Mouse (Mus musculus) c-Kit-positive CD71-negative TER-119-negative erythroid progenitor cells, embryonic 14.5 days (primary cell): Measurements from ENCODE around the gene Skida1.
"Not testable (repeated sequence)": the region's sequence is repeated elsewhere in the genome, so short reads cannot be mapped to it uniquely, and the experiment has no call there.

Source experiments
- DNase-seq: peaks from one replicate; pipeline ENCODE4 v3.0.0-alpha.2; 2013; ENCODE audit warnings: low read depth

Skida1 gene

DNA sequence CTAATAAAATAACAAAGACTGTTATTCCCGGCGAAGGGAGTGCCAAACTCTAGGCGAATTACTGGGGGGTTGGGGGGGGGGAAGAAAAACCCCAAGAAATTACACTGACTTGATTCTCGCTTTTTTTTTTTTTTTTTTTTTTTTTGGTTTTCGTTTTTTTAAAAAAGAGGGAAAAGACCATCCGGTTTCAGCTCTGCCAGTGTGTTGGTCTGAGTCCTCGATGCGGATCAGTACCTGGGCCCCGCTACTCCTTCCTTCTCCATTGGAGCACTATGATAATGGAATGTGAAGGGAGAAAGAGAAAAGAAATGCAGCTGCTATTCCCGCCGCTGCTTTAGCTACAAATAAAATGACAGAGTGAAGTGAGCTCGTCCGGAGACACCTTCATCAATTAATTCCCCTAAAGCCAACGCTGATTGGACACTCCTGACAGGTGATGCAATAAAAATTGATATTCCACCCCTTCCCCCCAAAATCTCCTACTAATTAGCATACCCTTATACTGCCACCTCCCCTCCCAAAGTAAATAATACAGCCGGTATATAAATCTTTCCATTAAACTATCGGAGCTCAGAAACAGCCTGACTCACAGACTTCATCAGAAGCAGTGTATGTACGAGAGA, at the start of gene Skida1:
TSS of gene Skida1 (minus strand) at position 599 of the 623 bp plus-strand sequence.
- DNase-seq, result no peak

DNA sequence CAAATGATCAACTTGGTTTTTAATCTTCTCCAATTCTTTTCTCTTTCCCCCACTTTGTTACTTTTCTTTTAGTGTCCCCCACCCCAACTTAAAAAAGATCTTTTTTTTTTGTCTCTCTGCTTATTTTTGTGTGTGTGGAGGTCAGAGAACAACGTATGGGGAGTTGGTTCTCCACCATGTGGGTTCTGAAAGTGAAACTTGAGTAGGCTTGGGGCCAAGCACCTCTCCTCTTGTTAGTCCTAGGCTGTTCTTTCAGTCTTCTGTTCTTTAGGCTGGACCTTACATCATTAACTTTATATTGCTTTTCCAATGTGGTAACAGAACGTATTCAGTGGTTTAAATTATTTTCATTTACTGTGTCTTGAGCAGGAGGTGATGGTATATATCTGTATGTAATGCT, 47.0 kb upstream of the Skida1 start:
- DNase-seq, result no peak

GRCm38 (mm10) chr2:18094319-18094718, 45.5 kb upstream of the Skida1 start:
- no peak for DNase-seq

DNA sequence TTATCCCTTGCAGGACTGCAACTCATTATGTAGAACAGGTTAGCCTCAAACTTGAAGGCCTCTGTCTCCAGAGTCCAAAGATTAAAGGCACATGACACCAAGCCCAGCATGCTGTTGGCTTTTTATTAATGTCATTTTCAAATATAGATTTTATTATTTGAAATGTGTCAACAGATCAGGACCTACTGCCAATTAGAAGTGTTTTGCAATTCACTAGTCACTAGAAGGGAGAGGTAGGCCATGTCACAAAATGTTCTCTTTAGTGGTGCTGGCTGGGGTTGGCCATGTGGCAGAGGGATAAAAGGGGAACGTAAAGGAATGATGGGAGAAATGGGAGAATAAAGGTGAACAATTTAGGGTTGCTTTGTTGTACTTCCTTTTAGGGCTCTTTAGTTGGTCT, 45.0 kb upstream of the Skida1 start:
- DNase-seq, result no peak

GRCm38 (mm10) chr2:18087695-18088094, 38.8 kb upstream of the Skida1 start:
- not testable (repeated sequence) for DNase-seq

DNA sequence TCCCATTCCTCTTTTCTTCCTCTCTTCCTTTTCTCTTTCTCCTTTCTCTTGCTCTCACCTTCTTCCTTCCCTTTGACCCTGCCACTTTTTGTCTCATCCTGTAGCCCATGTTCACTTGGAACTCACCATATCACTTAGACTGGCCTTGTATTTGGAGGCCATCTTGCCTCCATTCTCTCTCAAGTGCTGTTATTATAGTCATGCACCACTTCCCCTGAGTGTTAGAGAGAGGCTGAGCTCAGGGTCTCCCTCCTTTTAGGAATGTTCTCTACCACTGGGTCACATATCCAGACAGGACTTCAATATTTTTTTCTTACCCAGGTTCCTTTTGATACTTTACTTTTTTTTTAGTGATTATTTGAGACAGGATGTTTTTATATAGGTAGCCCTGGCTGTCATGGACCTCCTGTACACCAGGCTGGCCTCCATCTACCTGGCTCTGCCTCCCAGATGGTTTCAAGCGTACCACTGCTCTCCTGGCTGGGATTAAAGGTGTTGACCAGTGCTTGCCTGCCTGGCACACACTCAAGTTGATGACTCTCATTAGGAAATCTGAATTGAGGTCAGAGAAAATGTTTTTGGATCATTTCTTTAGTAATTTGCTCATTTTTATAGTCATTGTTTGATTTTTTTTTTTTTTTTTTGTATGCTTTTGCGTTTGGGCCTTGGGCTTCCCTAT, 31.5 kb upstream of the Skida1 start:
- no peak for DNase-seq

- no peak for DNase-seq
Observed at GRCm38 (mm10) chr2:18071947-18072346, 23.1 kb upstream of the Skida1 start.

GRCm38 (mm10) chr2:18068071-18068796, 19.4 kb upstream of the Skida1 start:
- no peak for DNase-seq

DNA sequence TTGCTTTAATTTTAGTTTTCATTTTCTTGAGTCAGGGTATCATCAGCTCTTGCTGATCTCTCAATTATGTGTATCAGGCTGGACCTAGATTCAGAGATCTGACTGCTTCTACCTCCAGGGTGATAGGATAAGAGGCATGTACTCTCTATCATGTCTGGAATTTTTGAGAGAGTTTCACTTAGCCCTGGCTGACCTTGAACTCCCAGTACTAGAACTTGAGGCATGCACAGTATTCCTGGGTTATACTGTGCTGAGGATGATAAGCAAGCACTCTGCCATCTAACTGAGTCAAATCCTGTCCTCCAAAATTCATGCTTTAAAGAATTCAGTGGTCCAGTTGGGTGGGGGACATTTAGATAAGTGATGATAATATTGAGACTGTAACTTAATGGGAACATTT, 17.6 kb upstream of the Skida1 start:
- no peak for DNase-seq

DNA sequence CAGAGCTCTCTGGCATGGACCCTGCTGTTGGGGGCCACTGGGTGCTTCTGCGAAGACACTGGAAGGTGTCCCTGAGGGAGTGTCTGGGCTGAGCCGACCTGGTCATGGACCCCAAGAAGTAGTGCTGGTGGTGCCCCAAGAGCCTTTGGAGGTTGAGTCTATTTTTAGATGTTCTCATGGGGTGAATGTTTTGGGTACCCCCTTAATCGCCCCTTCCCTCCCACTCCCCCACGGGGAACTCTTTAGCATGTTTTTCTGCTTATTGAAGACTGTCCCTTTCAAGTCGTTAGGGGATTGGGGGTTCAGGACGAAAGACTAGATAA, 16.8 kb upstream of the Skida1 start:
- no peak for DNase-seq

GRCm38 (mm10) chr2:18064941-18065707, 16.3 kb upstream of the Skida1 start:
- DNase-seq, result no peak

- DNase-seq, result peak; percentile 80
Observed at GRCm38 (mm10) chr2:18064356-18064858, 15.6 kb upstream of the Skida1 start.

GRCm38 (mm10) chr2:18063763-18064251, 15.0 kb upstream of the Skida1 start:
- no peak for DNase-seq

- DNase-seq, result no peak
Observed at GRCm38 (mm10) chr2:18060396-18060795, 11.5 kb upstream of the Skida1 start.

GRCm38 (mm10) chr2:18059891-18060290, 11.0 kb upstream of the Skida1 start:
- DNase-seq, result no peak

DNA sequence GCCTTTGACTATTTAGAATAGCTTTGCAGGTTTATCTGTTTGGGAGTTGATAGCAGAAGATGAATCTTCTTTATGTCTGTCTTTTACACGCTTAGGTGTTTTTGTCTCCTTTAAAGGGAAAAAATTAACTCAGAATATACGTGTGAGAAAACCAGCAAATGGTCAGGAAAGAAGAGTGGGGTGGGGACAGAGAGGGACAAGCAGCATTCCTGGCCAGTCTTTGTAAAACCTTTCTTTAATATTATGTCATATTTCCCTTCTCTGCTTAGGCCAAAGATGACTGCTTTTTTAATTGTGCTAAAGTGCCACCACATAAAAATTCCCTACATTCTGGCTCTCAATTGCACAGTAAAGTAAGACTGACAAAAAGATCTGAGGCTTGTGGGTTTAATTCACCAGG, 10.2 kb upstream of the Skida1 start:
- DNase-seq, result no peak

DNA sequence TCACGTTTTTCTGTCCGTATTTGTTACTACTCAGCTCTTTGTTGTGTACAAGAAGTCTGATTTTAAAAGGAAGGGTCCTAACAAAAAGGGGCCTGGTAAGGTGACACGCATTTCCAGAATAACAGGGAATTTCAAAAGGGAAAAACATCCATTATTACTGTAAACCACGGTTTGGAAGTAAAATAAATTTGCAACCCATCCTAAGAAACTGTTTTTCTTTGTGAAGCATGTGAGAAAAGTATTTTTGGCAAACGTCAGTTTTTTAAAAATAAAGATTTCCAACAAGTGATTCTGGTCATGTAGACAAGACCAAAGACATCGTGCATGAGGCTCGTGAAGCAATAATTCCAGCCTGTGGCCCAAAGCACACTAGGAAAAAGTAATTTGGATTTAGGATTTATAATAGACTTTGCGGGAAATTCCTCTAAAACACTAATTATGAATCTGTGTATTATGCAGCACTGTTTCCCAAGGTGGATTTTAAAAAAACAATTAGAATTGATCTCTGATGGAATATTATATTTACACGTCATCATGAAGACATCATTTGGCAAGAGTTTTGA, 9.4 kb upstream of the Skida1 start:
- no peak for DNase-seq

GRCm38 (mm10) chr2:18057336-18058145, 8.7 kb upstream of the Skida1 start:
- no peak for DNase-seq

- DNase-seq, result peak; percentile 93
Observed at GRCm38 (mm10) chr2:18056786-18057255, 8.0 kb upstream of the Skida1 start.

DNA sequence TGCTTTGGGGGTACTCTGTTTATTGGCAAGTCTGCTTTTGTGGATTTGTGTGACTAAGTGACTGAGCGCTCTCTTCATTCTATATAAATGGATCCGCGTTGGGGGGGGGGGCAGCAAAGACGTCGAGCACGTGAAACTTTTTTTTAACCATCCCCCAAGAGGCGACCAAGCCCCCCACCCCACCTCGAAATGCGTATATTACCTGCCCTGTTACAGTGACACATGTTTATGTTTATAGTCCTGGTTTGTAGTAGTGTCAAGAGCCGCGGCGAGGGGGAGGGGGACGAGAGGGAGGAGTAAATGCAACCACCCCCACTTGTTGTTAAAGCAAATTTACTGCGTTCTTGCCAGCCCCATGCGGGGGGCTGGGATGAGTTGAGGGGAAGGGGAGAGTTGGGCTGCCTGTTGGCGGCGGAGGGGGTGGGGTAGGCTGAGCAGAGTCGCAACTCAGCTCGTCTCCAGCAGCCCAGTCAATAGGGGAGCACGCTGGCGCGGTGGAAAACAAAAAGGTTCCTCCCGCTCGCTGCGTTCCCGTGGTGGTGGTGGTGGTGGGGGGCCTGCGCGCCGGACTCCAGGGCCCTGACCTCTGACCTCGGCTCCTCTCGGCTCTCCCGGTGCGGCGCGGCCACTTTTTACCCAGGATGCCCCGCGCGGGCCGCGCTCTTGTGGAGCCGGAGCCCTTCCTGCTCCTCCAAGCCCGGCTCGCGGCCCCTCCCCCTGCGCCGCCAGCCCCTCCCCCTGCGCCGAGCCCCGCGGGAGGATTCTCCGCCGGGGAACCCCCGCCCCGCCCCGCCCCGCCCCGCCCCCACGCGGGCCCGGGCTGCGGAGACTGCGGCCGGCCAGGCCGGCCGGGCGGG, 7.3 kb upstream of the Skida1 start:
- DNase-seq, result peak; percentile 81
